Mouse (Mus musculus) hindbrain, embryonic 11.5 days (tissue): ENCODE measurements at regions not wholly inside any gene's neighbourhood (a gene's known extent, or its start where the extent isn't known, plus 50 kb on each side); places are given as distances from the start of the nearest gene placed in this dataset.
"Not testable (repeated sequence)": the region's sequence is repeated elsewhere in the genome, so short reads cannot be mapped to it uniquely, and the experiment has no call there.

Source experiments
- ATAC-seq: fragments of 200-750 bp; cut with Nextera tagmentation; 2 replicates; pipeline ENCODE4 v1.8.0; 2017; ENCODE audit warnings: mild to moderate bottlenecking, moderate TSS enrichment, moderate library complexity; ENCODE audit not compliant: low FRiP score
- DNase-seq: peaks from one replicate; pipeline ENCODE4 v3.0.0-alpha.2; 2015; ENCODE audit warnings: low spot score
- H3K27ac ChIP-seq: fragments of 300-500 bp; sonication (generic); 2 replicates; pipeline ENCODE4 v1.5.1; 2014; ENCODE audit warnings: mild to moderate bottlenecking, low read depth, low read length
- H3K27me3 ChIP-seq: fragments of 300-500 bp; sonication (generic); 2 replicates; pipeline ENCODE4 v1.6.1; 2014; ENCODE audit warnings: mild to moderate bottlenecking, low read length, moderate library complexity, mixed read lengths; ENCODE audit not compliant: control insufficient read depth, insufficient read depth
- H3K36me3 ChIP-seq: fragments of 300-500 bp; sonication (generic); 2 replicates; pipeline ENCODE4 v1.6.1; 2014; ENCODE audit warnings: mild to moderate bottlenecking, low read length, moderate library complexity, mixed read lengths; ENCODE audit not compliant: control insufficient read depth, insufficient read depth
- H3K4me1 ChIP-seq: fragments of 300-500 bp; sonication (generic); replicated peaks from 2 replicates; pipeline ENCODE4 v1.6.1; 2014; ENCODE audit warnings: low read length, mixed read lengths; ENCODE audit not compliant: control insufficient read depth, insufficient read depth
- H3K4me2 ChIP-seq: fragments of 300-500 bp; sonication (generic); replicated peaks from 2 replicates; pipeline ENCODE4 v1.6.1; 2014; ENCODE audit warnings: mild to moderate bottlenecking, low read depth, low read length
- H3K4me3 ChIP-seq: fragments of 300-500 bp; sonication (generic); 2 replicates; pipeline ENCODE4 v1.5.1; 2014; ENCODE audit warnings: low read depth, low read length
- H3K9ac ChIP-seq: fragments of 300-500 bp; sonication (generic); 2 replicates; pipeline ENCODE4 v1.6.1; 2014; ENCODE audit warnings: low read depth, low read length
- H3K9me3 ChIP-seq: fragments of 300-500 bp; sonication (generic); 2 replicates; pipeline ENCODE4 v1.6.1; 2016; ENCODE audit warnings: low read length; ENCODE audit not compliant: control insufficient read depth
- WGBS: fragments of 180-500 bp; shearing (Covaris S2); extraction: QIAGEN DNeasy Blood & Tissue Kit; methylation state at CpG from one replicate; pipeline ENCODE4 v1.1.7; 2014; 5-methylcytosine and 5-hydroxymethylcytosine counted together

- WGBS, result 86% methylated on average over 6 of the region's 6 CpGs
- Histone ChIP-seq H3K9me3 (no peaks in the 10 kb centered on the region), H3K36me3 (no peaks in the 10 kb centered on the region), H3K27me3 (no peaks in the 10 kb centered on the region), H3K27ac (no peak overlapping the region), H3K9ac (no peak overlapping the region), H3K4me3 (no peak overlapping the region), H3K4me1 (no peaks in the 10 kb centered on the region), H3K4me2 (no peak overlapping the region)
- no peak for DNase-seq
- no peak for ATAC-seq
Observed at GRCm38 (mm10) chr13:115825191-115825590, 484.3 kb downstream of the Isl1 start.

DNA sequence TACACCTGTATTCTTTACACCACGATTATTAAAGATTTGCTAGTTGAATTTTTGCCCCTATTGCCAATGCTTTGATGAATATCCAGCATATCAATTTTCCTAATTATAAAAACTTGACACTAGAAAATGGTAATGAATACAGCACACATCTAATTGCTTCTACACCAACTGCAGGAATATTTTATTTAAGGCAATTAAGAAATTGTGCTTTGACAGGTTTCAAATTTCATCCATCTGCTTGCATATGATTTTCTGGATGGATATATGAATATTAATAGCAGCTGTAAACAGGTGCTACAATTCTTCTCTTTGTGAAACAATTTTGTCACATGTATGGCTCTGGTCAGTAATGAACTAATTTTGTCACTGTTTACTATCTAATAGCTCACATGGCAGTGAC, 487.0 kb downstream of the Isl1 start:
- Histone ChIP-seq H3K4me2 (no peak overlapping the region), H3K9ac (no peak overlapping the region), H3K4me1 (no peaks in the 10 kb centered on the region), H3K27me3 (no peaks in the 10 kb centered on the region), H3K27ac (no peak overlapping the region), H3K9me3 (no peaks in the 10 kb centered on the region), H3K4me3 (no peak overlapping the region), H3K36me3 (no peaks in the 10 kb centered on the region)
- 70% methylated on average over 1 of the region's 1 CpGs for WGBS
- no peak for DNase-seq
- ATAC-seq, result no peak

- no peak overlapping the region for H3K4me3 ChIP-seq
- DNase-seq, result no peak
- no peaks in the 10 kb centered on the region for H3K27me3 ChIP-seq
- H3K9me3 ChIP-seq, result no peaks in the 10 kb centered on the region
- no peak overlapping the region for H3K4me2 ChIP-seq
- no peak overlapping the region for H3K27ac ChIP-seq
- H3K4me1 ChIP-seq, result no peaks in the 10 kb centered on the region
- no peaks in the 10 kb centered on the region for H3K36me3 ChIP-seq
- ATAC-seq, result no peak
- H3K9ac ChIP-seq, result no peak overlapping the region
- WGBS, result 85% methylated on average over 2 of the region's 2 CpGs
Observed at GRCm38 (mm10) chr13:115814211-115814610, 495.3 kb downstream of the Isl1 start.

GRCm38 (mm10) chr13:115799294-115799693, 510.2 kb downstream of the Isl1 start:
- Histone ChIP-seq H3K9ac (no peak overlapping the region), H3K4me3 (no peak overlapping the region), H3K4me1 (no peaks in the 10 kb centered on the region), H3K9me3 (no peaks in the 10 kb centered on the region), H3K36me3 (no peaks in the 10 kb centered on the region), H3K27me3 (no peaks in the 10 kb centered on the region), H3K27ac (no peak overlapping the region), H3K4me2 (no peak overlapping the region)
- no peak for ATAC-seq
- WGBS, result 77% methylated on average over 2 of the region's 2 CpGs
- no peak for DNase-seq

- ATAC-seq (no peak), DNase-seq (no peak)
- Histone ChIP-seq H3K36me3 (no peaks in the 10 kb centered on the region), H3K27ac (no peak overlapping the region), H3K4me1 (no peaks in the 10 kb centered on the region), H3K4me2 (no peak overlapping the region), H3K9me3 (no peaks in the 10 kb centered on the region), H3K9ac (no peak overlapping the region), H3K4me3 (no peak overlapping the region), H3K27me3 (no peaks in the 10 kb centered on the region)
- WGBS, result 72% methylated on average over 7 of the region's 7 CpGs
Observed at GRCm38 (mm10) chr13:115751271-115751670, 558.2 kb downstream of the Isl1 start.

- not testable (repeated sequence) for H3K4me2 ChIP-seq, DNase-seq, H3K9me3 ChIP-seq, H3K4me1 ChIP-seq, H3K9ac ChIP-seq, H3K27ac ChIP-seq, H3K4me3 ChIP-seq, H3K27me3 ChIP-seq, H3K36me3 ChIP-seq
- peak; percentile 71; the same call in 1 of the 2 replicates for ATAC-seq
- WGBS, result 100% methylated on average over 1 of the region's 1 CpGs
Observed at GRCm38 (mm10) chr13:115742080-115742479, 567.4 kb downstream of the Isl1 start.

- Histone ChIP-seq H3K4me3 (no peak overlapping the region), H3K36me3 (no peaks in the 10 kb centered on the region), H3K27ac (no peak overlapping the region), H3K9me3 (no peaks in the 10 kb centered on the region), H3K27me3 (no peaks in the 10 kb centered on the region), H3K9ac (no peak overlapping the region), H3K4me2 (no peak overlapping the region), H3K4me1 (no peaks in the 10 kb centered on the region)
- ATAC-seq (no peak), DNase-seq (no peak)
- 82% methylated on average over 5 of the region's 5 CpGs for WGBS
Observed at GRCm38 (mm10) chr13:115727986-115728385, 581.5 kb downstream of the Isl1 start.

GRCm38 (mm10) chr13:115725356-115725952, 584.0 kb downstream of the Isl1 start:
- 66% methylated on average over 5 of the region's 5 CpGs for WGBS
- Histone ChIP-seq H3K27ac (no peak overlapping the region), H3K4me2 (no peak overlapping the region), H3K27me3 (no peaks in the 10 kb centered on the region), H3K9ac (no peak overlapping the region), H3K4me3 (no peak overlapping the region), H3K9me3 (no peaks in the 10 kb centered on the region), H3K4me1 (no peaks in the 10 kb centered on the region), H3K36me3 (no peaks in the 10 kb centered on the region)
- ATAC-seq (0 out of 2 replicates have a peak, but pooled peaks have one; percentile 12), DNase-seq (no peak)

GRCm38 (mm10) chr13:115719276-115719675, 590.2 kb downstream of the Isl1 start:
- DNase-seq (no peak), ATAC-seq (no peak)
- Histone ChIP-seq H3K4me3 (no peak overlapping the region), H3K9me3 (no peaks in the 10 kb centered on the region), H3K27me3 (no peaks in the 10 kb centered on the region), H3K4me2 (no peak overlapping the region), H3K4me1 (no peaks in the 10 kb centered on the region), H3K36me3 (no peaks in the 10 kb centered on the region), H3K27ac (no peak overlapping the region), H3K9ac (no peak overlapping the region)
- WGBS, result 83% methylated on average over 2 of the region's 2 CpGs
